Mouse (Mus musculus): ENCODE measurements around the gene Cdh22.

DNA sequence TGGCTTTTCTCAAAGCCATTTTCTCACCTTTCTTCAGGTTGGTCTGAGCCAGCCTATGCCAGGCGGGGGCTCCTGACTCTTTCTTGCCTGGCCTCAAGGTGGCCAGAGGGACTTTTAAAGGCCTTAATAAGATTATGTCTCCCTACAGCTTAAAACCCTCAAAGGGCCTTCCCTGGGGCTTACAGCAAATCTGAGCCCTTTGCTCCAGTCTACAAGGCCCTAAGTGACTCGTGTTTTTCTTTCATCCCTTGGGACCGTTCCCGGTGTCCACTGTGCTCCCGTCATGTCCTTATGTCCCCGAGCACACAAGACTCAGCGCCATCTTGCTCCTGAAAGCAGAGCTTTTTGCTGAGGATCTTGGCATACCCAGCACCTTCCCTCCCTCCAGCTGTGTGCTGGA lies 153.4 kb downstream of the Cdh22 start:
- no peak for TF ChIP-seq CTCF (IDR thresholded peaks at IDR 0.05; ENCODE audit: low read depth)
- no peak for TF ChIP-seq EP300 (optimal IDR thresholded peaks at IDR 0.05)
